Mouse (Mus musculus): ENCODE data around the gene Nsun4. TPM values are rescaled to one million over a fixed set of nuclear protein-coding genes. Genes with fewer than 3 reads are reported as not detected.

Gene Nsun4
- polyA plus RNA-seq, 1 experiment from 2014 or later = 20.8 TPM

- Histone ChIP-seq H3K36me3 (no peaks in the 10 kb centered on the region), H3K4me2 (no peak overlapping the region), H3K9ac (no peak overlapping the region), H3K9me3 (replicated peaks) (no peaks in the 10 kb centered on the region), H3K4me1 (no peaks in the 10 kb centered on the region), H3K27me3 (0 out of 2 replicates have a peak, but pooled peaks cover 5% of the 10 kb centered on the region), H3K4me3 (replicated peaks) (no peak overlapping the region), H3K27ac (no peak overlapping the region)
- WGBS = 82% methylated on average over 2 of the region's 2 CpGs
- no peak for ATAC-seq (replicated peaks; ENCODE audit: low FRiP score)
Observed at GRCm38 (mm10) chr4:115995376-115995730, 58.3 kb downstream of the Nsun4 start.

GRCm38 (mm10) chr4:115994662-115995375, 58.9 kb downstream of the Nsun4 start:
- Histone ChIP-seq H3K4me3 (replicated peaks) (no peak overlapping the region), H3K9me3 (replicated peaks) (no peaks in the 10 kb centered on the region), H3K9ac (no peak overlapping the region), H3K27me3 (0 out of 2 replicates have a peak, but pooled peaks cover 5% of the 10 kb centered on the region), H3K27ac (no peak overlapping the region), H3K4me2 (no peak overlapping the region), H3K36me3 (no peaks in the 10 kb centered on the region), H3K4me1 (no peaks in the 10 kb centered on the region)
- no peak for ATAC-seq (replicated peaks; ENCODE audit: low FRiP score)
- 82% methylated on average over 16 of the region's 16 CpGs for WGBS

GRCm38 (mm10) chr4:115989382-115989781, 64.3 kb downstream of the Nsun4 start:
- Histone ChIP-seq H3K27me3 (peaks cover 6% of the 10 kb centered on the region), H3K9me3 (replicated peaks) (no peaks in the 10 kb centered on the region), H3K4me3 (replicated peaks) (no peak overlapping the region), H3K4me2 (no peak overlapping the region), H3K4me1 (peaks cover 3% of the 10 kb centered on the region), H3K27ac (no peak overlapping the region), H3K9ac (no peak overlapping the region), H3K36me3 (no peaks in the 10 kb centered on the region)
- ATAC-seq (replicated peaks; ENCODE audit: low FRiP score) = no peak
- WGBS = 72% methylated on average over 7 of the region's 7 CpGs

- Histone ChIP-seq H3K9me3 (replicated peaks) (no peaks in the 10 kb centered on the region), H3K4me2 (no peak overlapping the region), H3K4me3 (replicated peaks) (no peak overlapping the region), H3K27ac (no peak overlapping the region), H3K9ac (no peak overlapping the region), H3K4me1 (peaks cover 6% of the 10 kb centered on the region), H3K36me3 (no peaks in the 10 kb centered on the region), H3K27me3 (peaks cover 19% of the 10 kb centered on the region)
- no peak for ATAC-seq (replicated peaks; ENCODE audit: low FRiP score)
- 80% methylated on average over 5 of the region's 5 CpGs for WGBS
Observed at GRCm38 (mm10) chr4:115987858-115988530, 65.7 kb downstream of the Nsun4 start.

GRCm38 (mm10) chr4:115987436-115987835, 66.2 kb downstream of the Nsun4 start:
- 88% methylated on average over 1 of the region's 1 CpGs for WGBS
- no peak overlapping the region for H3K27ac ChIP-seq
- H3K9ac ChIP-seq = no peak overlapping the region
- H3K4me3 ChIP-seq (replicated peaks) = no peak overlapping the region
- H3K4me2 ChIP-seq = no peak overlapping the region
- H3K27me3 ChIP-seq = peaks cover 24% of the 10 kb centered on the region
- H3K9me3 ChIP-seq (replicated peaks) = no peaks in the 10 kb centered on the region
- H3K36me3 ChIP-seq = no peaks in the 10 kb centered on the region
- H3K4me1 ChIP-seq = peaks cover 6% of the 10 kb centered on the region
- no peak for ATAC-seq (replicated peaks; ENCODE audit: low FRiP score)

- H3K36me3 ChIP-seq = no peaks in the 10 kb centered on the region
- H3K27ac ChIP-seq = no peak overlapping the region
- peaks cover 6% of the 10 kb centered on the region for H3K4me1 ChIP-seq
- H3K4me2 ChIP-seq = no peak overlapping the region
- WGBS = 41% methylated on average over 8 of the region's 8 CpGs
- H3K9ac ChIP-seq = no peak overlapping the region
- no peak overlapping the region for H3K4me3 ChIP-seq (replicated peaks)
- H3K9me3 ChIP-seq (replicated peaks) = no peaks in the 10 kb centered on the region
- ATAC-seq (replicated peaks; ENCODE audit: low FRiP score) = no peak
- H3K27me3 ChIP-seq = peaks cover 48% of the 10 kb centered on the region
Observed at GRCm38 (mm10) chr4:115984967-115985366, 68.7 kb downstream of the Nsun4 start.

GRCm38 (mm10) chr4:115984111-115984510, 69.6 kb downstream of the Nsun4 start:
- Histone ChIP-seq H3K36me3 (no peaks in the 10 kb centered on the region), H3K9ac (no peak overlapping the region), H3K9me3 (replicated peaks) (no peaks in the 10 kb centered on the region), H3K4me2 (peak overlapping the region; percentile 38), H3K4me1 (peaks cover 12% of the 10 kb centered on the region), H3K27ac (no peak overlapping the region), H3K4me3 (replicated peaks) (no peak overlapping the region), H3K27me3 (peaks cover 57% of the 10 kb centered on the region)
- no peak; the same call in 1 of the 2 replicates for ATAC-seq (replicated peaks; ENCODE audit: low FRiP score)
- WGBS = 1% methylated on average over 13 of the region's 13 CpGs

Other genes with a start within 250 kb of the Nsun4 start
- gene Mob3c, start 225.8 kb downstream of the Nsun4 start, polyA plus RNA-seq (2015; fragmentation: Nextera tagmentation; extraction: Ambion mirVana) = 12.4 and 14.6 TPM in 2 replicates
- 23.4 and 25.6 TPM in 2 replicates for gene Mknk1, start 214.7 kb downstream of the Nsun4 start, polyA plus RNA-seq (2015; fragmentation: Nextera tagmentation; extraction: Ambion mirVana)
- 0.08 TPM in 1 of 2 replicates, not detected in the other for gene Kncn, start 169.5 kb downstream of the Nsun4 start, polyA plus RNA-seq (2015; fragmentation: Nextera tagmentation; extraction: Ambion mirVana)
- not detected in 2 replicates for gene 6430628N08Rik, start 163.2 kb downstream of the Nsun4 start, polyA plus RNA-seq (2015; fragmentation: Nextera tagmentation; extraction: Ambion mirVana)
- gene Dmbx1, start 114.0 kb downstream of the Nsun4 start, polyA plus RNA-seq (2015; fragmentation: Nextera tagmentation; extraction: Ambion mirVana) = not detected in 2 replicates
- gene Faah, start 36.0 kb downstream of the Nsun4 start, polyA plus RNA-seq (2015; fragmentation: Nextera tagmentation; extraction: Ambion mirVana) = 8.9 and 10.5 TPM in 2 replicates
- gene Uqcrh, start 21.2 kb upstream of the Nsun4 start, polyA plus RNA-seq (2015; fragmentation: Nextera tagmentation; extraction: Ambion mirVana) = 524 and 598 TPM in 2 replicates
- 72.4 and 79.5 TPM in 2 replicates for gene Lrrc41, start 21.4 kb upstream of the Nsun4 start, polyA plus RNA-seq (2015; fragmentation: Nextera tagmentation; extraction: Ambion mirVana)
- 34.4 and 36.6 TPM in 2 replicates for gene Rad54l, start 69.8 kb upstream of the Nsun4 start, polyA plus RNA-seq (2015; fragmentation: Nextera tagmentation; extraction: Ambion mirVana)
- 61.7 and 62.2 TPM in 2 replicates for gene Pomgnt1, start 70.0 kb upstream of the Nsun4 start, polyA plus RNA-seq (2015; fragmentation: Nextera tagmentation; extraction: Ambion mirVana)
- gene Lurap1, start 97.5 kb upstream of the Nsun4 start, polyA plus RNA-seq (2015; fragmentation: Nextera tagmentation; extraction: Ambion mirVana) = 2.7 and 3.2 TPM in 2 replicates
- 2.1 and 6.4 TPM in 2 replicates for gene Tspan1, start 113.7 kb upstream of the Nsun4 start, polyA plus RNA-seq (2015; fragmentation: Nextera tagmentation; extraction: Ambion mirVana)
- not detected in 2 replicates for gene 1700042G07Rik, start 119.5 kb upstream of the Nsun4 start, polyA plus RNA-seq (2015; fragmentation: Nextera tagmentation; extraction: Ambion mirVana)
- gene Gm49337, start 119.5 kb upstream of the Nsun4 start, polyA plus RNA-seq (2015; fragmentation: Nextera tagmentation; extraction: Ambion mirVana) = not detected in 2 replicates
- gene Pik3r3, start 167.7 kb upstream of the Nsun4 start, polyA plus RNA-seq (2015; fragmentation: Nextera tagmentation; extraction: Ambion mirVana) = 21.3 and 21.6 TPM in 2 replicates

All from kidney, embryonic 15.5 days (tissue).